Mouse (Mus musculus) CH12.LX (cell line): ENCODE measurements around the gene Ndufa9. TPM values are rescaled to one million over a fixed set of nuclear protein-coding genes. Genes with fewer than 3 reads are reported as not detected.

Experiments used
- DNase-seq: peaks from one replicate; pipeline ENCODE4 v3.0.0-alpha.2; 2013; ENCODE audit errors: extremely low read depth
- H3K27ac ChIP-seq: 2 replicates; pipeline ENCODE4 v1.5.1; 2012; ENCODE audit warnings: low read depth, mild to moderate bottlenecking, control low read depth, moderate library complexity; ENCODE audit not compliant: insufficient read depth
- H3K27me3 ChIP-seq: replicated peaks from 2 replicates; pipeline ENCODE3; 2012; ENCODE audit warnings: inconsistent platforms
- H3K36me3 ChIP-seq, 2 experiments: replicated peaks in 1 of 2; 2 replicates each; pipeline versions ENCODE3 to v1.6.1; 2012; ENCODE audit warnings: inconsistent platforms in 1 of 2, low read length in 1 of 2, mild to moderate bottlenecking in 1 of 2, mixed read lengths in 1 of 2, moderate library complexity in 1 of 2; ENCODE audit not compliant: control insufficient read depth in 1 of 2, insufficient read depth in 1 of 2
- H3K4me1 ChIP-seq, 2 experiments: 2 replicates each; pipeline ENCODE4 v1.6.1; 2012; ENCODE audit warnings: inconsistent platforms in 1 of 2, moderate library complexity in 1 of 2; ENCODE audit not compliant: insufficient read depth in 2 of 2, control insufficient read depth in 1 of 2
- H3K4me2 ChIP-seq: 2 replicates; pipeline ENCODE4 v1.6.1; 2012; ENCODE audit warnings: low read depth, mild to moderate bottlenecking, control low read depth; ENCODE audit not compliant: poor library complexity, insufficient read depth, severe bottlenecking
- H3K4me3 ChIP-seq, 3 experiments: fragments of 150-350 bp in 1 of 3; sonication (generic) in 1 of 3; replicated peaks in 1 of 3; 2 replicates each; pipeline versions ENCODE3 to v1.5.1; 2011 to 2012; ENCODE audit warnings: low read depth in 2 of 3, low read length in 2 of 3, mild to moderate bottlenecking in 2 of 3, moderate library complexity in 2 of 3, control low read depth in 1 of 3, improper control_type of control experiment in 1 of 3, inconsistent platforms in 1 of 3, mixed read lengths in 1 of 3; ENCODE audit not compliant: poor library complexity in 1 of 3
- H3K79me2 ChIP-seq: replicated peaks from 2 replicates; pipeline ENCODE4 v1.6.1; 2012; ENCODE audit warnings: mild to moderate bottlenecking, moderate library complexity; ENCODE audit not compliant: control insufficient read depth, poor library complexity, insufficient read depth, severe bottlenecking; ENCODE audit errors: extremely low read depth
- H3K9ac ChIP-seq: 2 replicates; pipeline ENCODE4 v1.6.1; 2012; ENCODE audit warnings: low read depth, mild to moderate bottlenecking, control low read depth, moderate library complexity; ENCODE audit not compliant: insufficient read depth
- H3K9me3 ChIP-seq: replicated peaks from 2 replicates; pipeline ENCODE3; 2012; ENCODE audit warnings: low read length, inconsistent platforms, mixed read lengths
- BHLHE40 ChIP-seq: IDR thresholded peaks from 2 replicates; pipeline ENCODE4 v1.6.1; 2011; ENCODE audit warnings: mild to moderate bottlenecking, low read depth, low read length, improper control_type of control experiment
- E2F4 ChIP-seq: IDR thresholded peaks from 2 replicates; pipeline ENCODE4 v1.6.1; 2011; ENCODE audit warnings: low read depth, low read length, improper control_type of control experiment; ENCODE audit not compliant: insufficient replicate concordance
- ELF1 ChIP-seq: IDR thresholded peaks from 2 replicates; pipeline ENCODE4 v1.6.1; 2014; ENCODE audit warnings: low read depth, mild to moderate bottlenecking, inconsistent platforms, low read length, improper control_type of control experiment
- ETS1 ChIP-seq: conservative IDR thresholded peaks from 2 replicates; pipeline ENCODE4 v1.6.1; 2012; ENCODE audit warnings: low read depth, mild to moderate bottlenecking, inconsistent platforms, low read length, improper control_type of control experiment, moderate library complexity
- GABPA ChIP-seq: IDR thresholded peaks from 2 replicates; pipeline ENCODE4 v1.6.1; 2012; ENCODE audit warnings: low read depth, low read length, improper control_type of control experiment, inconsistent platforms; ENCODE audit not compliant: insufficient replicate concordance
- HCFC1 ChIP-seq: IDR thresholded peaks from 2 replicates; pipeline ENCODE4 v1.6.1; 2012; ENCODE audit warnings: low read depth, mild to moderate bottlenecking, inconsistent platforms, low read length, improper control_type of control experiment
- MAX ChIP-seq: IDR thresholded peaks from 2 replicates; pipeline ENCODE4 v1.6.1; 2011; ENCODE audit warnings: low read length, improper control_type of control experiment
- MAZ ChIP-seq: IDR thresholded peaks from 2 replicates; pipeline ENCODE4 v1.6.1; 2012; ENCODE audit warnings: low read depth, mild to moderate bottlenecking, inconsistent platforms, low read length, improper control_type of control experiment, moderate library complexity
- MEF2A ChIP-seq: IDR thresholded peaks from 2 replicates; pipeline ENCODE4 v1.6.1; 2014; ENCODE audit warnings: low read depth, mild to moderate bottlenecking, inconsistent platforms, low read length, improper control_type of control experiment, borderline replicate concordance
- PAX5 ChIP-seq: IDR thresholded peaks from 2 replicates; pipeline ENCODE4 v1.6.1; 2012; ENCODE audit warnings: low read length, inconsistent platforms, mixed read lengths
- RAD21 ChIP-seq: IDR thresholded peaks from 2 replicates; pipeline ENCODE4 v1.6.1; 2011; ENCODE audit warnings: low read depth, mild to moderate bottlenecking, low read length, improper control_type of control experiment, moderate library complexity
- SMC3 ChIP-seq: IDR thresholded peaks from 2 replicates; pipeline ENCODE4 v1.6.1; 2011; ENCODE audit warnings: low read depth, low read length, improper control_type of control experiment
- TBP ChIP-seq: conservative IDR thresholded peaks from 2 replicates; pipeline ENCODE4 v1.6.1; 2011; ENCODE audit warnings: low read depth, low read length, improper control_type of control experiment
- TCF12 ChIP-seq: IDR thresholded peaks from 2 replicates; pipeline ENCODE4 v1.6.1; 2014; ENCODE audit warnings: low read depth, mild to moderate bottlenecking, inconsistent platforms, low read length, improper control_type of control experiment
- USF2 ChIP-seq: conservative IDR thresholded peaks from 2 replicates; pipeline ENCODE4 v1.6.1; 2011; ENCODE audit warnings: low read depth, low read length, improper control_type of control experiment
- ZC3H11A ChIP-seq: IDR thresholded peaks from 2 replicates; pipeline ENCODE4 v1.6.1; 2012; ENCODE audit warnings: low read depth, mild to moderate bottlenecking, inconsistent platforms, low read length, improper control_type of control experiment
- ZMIZ1 ChIP-seq: IDR thresholded peaks from 2 replicates; pipeline ENCODE4 v1.6.1; 2012; ENCODE audit warnings: low read depth, mild to moderate bottlenecking, inconsistent platforms, low read length, improper control_type of control experiment
- ZNF384 ChIP-seq: IDR thresholded peaks from 2 replicates; pipeline ENCODE4 v1.6.1; 2012; ENCODE audit warnings: low read depth, low read length, improper control_type of control experiment, inconsistent platforms
- dilution Hi-C: fragments of 300-500 bp; cut with MboI; formaldehyde crosslinking; loops from 2 replicates; pipeline ENCODE4 v1.14.3; 2020; ENCODE audit warnings: low sequenced_read_pairs; ENCODE audit not compliant: extremely low pct_unique_long_range_greater_than_20kb, extremely low pct_ligation_motif_present
- in situ Hi-C: fragments of 300-500 bp; cut with MboI; formaldehyde crosslinking; loops from 3 replicates; pipeline ENCODE4 v1.14.3; 2019; ENCODE audit warnings: low sequenced_read_pairs, low pct_ligation_motif_present, low pct_unique_long_range_greater_than_20kb, mixed read lengths
- polyA plus RNA-seq: library from polyadenylated mRNA; unstranded; fragments of >175 nt; gene quantifications from 2 replicates; pipeline ENCODE4 v1.2.1, GENCODE M21; 2012; ENCODE audit warnings: low read depth; ENCODE audit not compliant: insufficient read length
- total RNA-seq, 2 experiments: library from RNA; depleted of rRNA; stranded (reverse); fragments of 300-350 nt in 1 of 2; fragments of >200 nt in 1 of 2; gene quantifications; 2 replicates each; pipeline ENCODE4 v1.2.3; 2012 to 2014

Gene Ndufa9
- total and polyA plus RNA-seq, 3 experiments, result 146 to 159 (median 151) TPM

GRCm38 (mm10) chr6:126783056-126783455 is 65.9 kb downstream of the Ndufa9 start:
- Histone ChIP-seq H3K4me2 (no peak overlapping the region), H3K9me3 (no peaks in the 10 kb centered on the region), H3K79me2 (no peaks in the 10 kb centered on the region), H3K4me1 (peaks cover 5 to 10% of the 10 kb centered on the region in 2 experiments; a peak in 2 of 4 replicates), H3K36me3 (no peaks in the 10 kb centered on the region), H3K27me3 (peaks cover 48% of the 10 kb centered on the region), H3K9ac (no peak overlapping the region), H3K27ac (no peak overlapping the region), H3K4me3 (no peak overlapping the region)
- dilution Hi-C loops (no loop called here), in situ Hi-C loops (loop anchor here (25.0 kb wide), 1 partner anchor 329 kb away; the partner anchor contains the start of gene Tigar)
- DNase-seq, result no peak
- no peak for TF ChIP-seq E2F4
- TF ChIP-seq MAX, result no peak
- no peak for TF ChIP-seq MEF2A
- TF ChIP-seq RAD21, result no peak
- no peak for TF ChIP-seq ELF1
- TF ChIP-seq ZMIZ1, result no peak
- no peak for TF ChIP-seq ZNF384

- in situ Hi-C loops, result loop anchor here (25.0 kb wide), 1 partner anchor 334 kb away; the partner anchor contains the start of gene Tigar
- H3K4me3 ChIP-seq, result no peak overlapping the region
- peaks cover 78% of the 10 kb centered on the region for H3K27me3 ChIP-seq
- H3K4me2 ChIP-seq, result no peak overlapping the region
- TF ChIP-seq PAX5, result no peak
- TF ChIP-seq USF2, result no peak
- no peak for TF ChIP-seq MAZ
- TF ChIP-seq ELF1, result no peak
- TF ChIP-seq BHLHE40, result no peak
- no peak for TF ChIP-seq TBP
- no peak for TF ChIP-seq ETS1
- no peak for TF ChIP-seq GABPA
- no peaks in the 10 kb centered on the region for H3K9me3 ChIP-seq
- H3K36me3 ChIP-seq, result no peaks in the 10 kb centered on the region
- H3K9ac ChIP-seq, result no peak overlapping the region
- dilution Hi-C loops, result no loop called here
- no peaks in the 10 kb centered on the region for H3K4me1 ChIP-seq
- no peak for DNase-seq
- H3K79me2 ChIP-seq, result no peaks in the 10 kb centered on the region
- H3K27ac ChIP-seq, result no peak overlapping the region
Measured at GRCm38 (mm10) chr6:126777889-126778288, 71.0 kb downstream of the Ndufa9 start.

- H3K27ac ChIP-seq, result no peak overlapping the region
- H3K4me1 ChIP-seq, result no peaks in the 10 kb centered on the region
- H3K4me3 ChIP-seq, result no peak overlapping the region
- H3K9me3 ChIP-seq, result no peaks in the 10 kb centered on the region
- DNase-seq, result no peak
- H3K36me3 ChIP-seq, result no peaks in the 10 kb centered on the region
- no peaks in the 10 kb centered on the region for H3K79me2 ChIP-seq
- H3K27me3 ChIP-seq, result peaks cover 76% of the 10 kb centered on the region
- no peak overlapping the region for H3K9ac ChIP-seq
- dilution Hi-C loops (no loop called here), in situ Hi-C loops (no loop called here)
- no peak overlapping the region for H3K4me2 ChIP-seq
- TF ChIP-seq TCF12 (no peak), ZC3H11A (no peak), SMC3 (no peak), TBP (no peak), ZNF384 (no peak), HCFC1 (no peak)
Measured at GRCm38 (mm10) chr6:126773873-126774272, 75.1 kb downstream of the Ndufa9 start.
